Mouse (Mus musculus) megakaryocyte, embryonic 14.5 days (primary cell): ENCODE results near the gene Irgm2.

Source experiments
- FLI1 ChIP-seq: IDR thresholded peaks from 2 replicates; pipeline ENCODE4 v1.6.1; 2012; ENCODE audit warnings: low read length, inconsistent platforms, mixed read lengths
- GATA1 ChIP-seq: IDR thresholded peaks from 3 replicates; pipeline ENCODE4 v1.6.1; 2012; ENCODE audit warnings: mixed read lengths, low read length, inconsistent platforms, borderline replicate concordance

DNA sequence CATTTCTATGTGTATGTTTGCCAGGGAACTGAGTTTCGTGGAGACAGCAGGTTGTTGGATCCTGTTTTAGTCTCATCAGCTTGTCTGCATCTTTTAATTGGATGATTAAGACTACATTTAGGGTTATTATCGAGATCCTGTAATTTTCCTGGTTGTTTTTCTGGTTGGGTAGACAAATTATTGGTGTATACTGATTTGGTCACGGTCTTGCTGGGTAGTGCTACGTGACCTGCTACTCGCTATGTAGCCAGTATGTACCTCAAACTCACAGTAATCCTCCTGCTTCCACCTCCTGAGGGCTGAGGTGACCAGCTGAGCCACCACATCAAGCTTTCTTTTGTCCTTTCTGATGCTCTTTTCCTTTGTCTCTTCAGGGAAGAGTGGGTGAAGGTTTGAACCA lies 58.4 kb downstream of the Irgm2 start:
- no peak for TF ChIP-seq GATA1
- TF ChIP-seq FLI1: no peak
